Mouse (Mus musculus) testis, postnatal 14 days (tissue): Measurements from ENCODE around the gene Ecsit.

Experiments used
- DNase-seq: peaks from one replicate; pipeline ENCODE4 v3.0.0; 2021; ENCODE audit warnings: low spot score

Ecsit gene

DNA sequence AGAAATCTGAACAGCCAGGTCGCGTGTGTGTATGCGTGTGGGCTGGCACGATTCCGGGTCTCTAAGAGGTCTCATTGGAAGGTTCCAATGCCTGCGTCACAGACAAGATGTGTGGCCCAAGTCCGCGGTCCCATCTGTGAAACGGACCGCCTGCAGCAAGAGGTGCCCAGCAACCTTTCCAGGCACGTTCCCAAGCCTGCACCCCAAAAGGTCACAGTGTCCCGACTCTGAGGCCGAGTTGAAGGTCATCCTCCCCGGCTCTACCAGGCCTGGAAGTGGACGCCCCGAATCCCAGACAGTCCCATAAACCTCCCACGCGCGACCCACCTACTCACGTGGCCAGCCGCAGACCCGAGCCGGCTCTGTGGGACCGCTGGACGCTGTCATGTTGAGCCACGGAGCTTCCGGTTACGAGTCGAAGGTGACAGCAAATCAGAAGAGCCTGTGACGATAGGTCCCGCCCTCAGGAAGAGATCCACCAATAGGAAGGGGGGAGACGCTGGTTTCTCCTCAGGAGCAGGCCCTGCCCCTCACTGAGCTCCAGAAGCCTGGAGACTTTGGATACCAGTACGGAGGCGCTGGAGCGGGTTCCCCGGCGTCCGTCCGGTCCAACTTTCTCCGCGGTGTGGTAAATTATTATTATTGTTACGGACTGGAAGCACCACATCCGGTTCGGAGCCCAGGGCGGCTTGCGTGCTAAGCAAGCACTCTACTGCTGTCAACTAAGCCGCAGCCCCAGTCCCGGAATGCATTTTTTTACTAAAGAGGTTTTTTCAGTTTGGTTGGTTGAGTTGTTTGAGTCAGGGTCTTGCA lies at the start of gene Ecsit:
TSS of gene Ecsit (minus strand) at position 417 of the 813 bp plus-strand sequence.
- DNase-seq, result peak; percentile 95

- no peak for DNase-seq
Measured at GRCm38 (mm10) chr9:22134246-22134890, 49.1 kb upstream of the Ecsit start.

- no peak for DNase-seq
Measured at GRCm38 (mm10) chr9:22132220-22132619, 47.0 kb upstream of the Ecsit start.

DNA sequence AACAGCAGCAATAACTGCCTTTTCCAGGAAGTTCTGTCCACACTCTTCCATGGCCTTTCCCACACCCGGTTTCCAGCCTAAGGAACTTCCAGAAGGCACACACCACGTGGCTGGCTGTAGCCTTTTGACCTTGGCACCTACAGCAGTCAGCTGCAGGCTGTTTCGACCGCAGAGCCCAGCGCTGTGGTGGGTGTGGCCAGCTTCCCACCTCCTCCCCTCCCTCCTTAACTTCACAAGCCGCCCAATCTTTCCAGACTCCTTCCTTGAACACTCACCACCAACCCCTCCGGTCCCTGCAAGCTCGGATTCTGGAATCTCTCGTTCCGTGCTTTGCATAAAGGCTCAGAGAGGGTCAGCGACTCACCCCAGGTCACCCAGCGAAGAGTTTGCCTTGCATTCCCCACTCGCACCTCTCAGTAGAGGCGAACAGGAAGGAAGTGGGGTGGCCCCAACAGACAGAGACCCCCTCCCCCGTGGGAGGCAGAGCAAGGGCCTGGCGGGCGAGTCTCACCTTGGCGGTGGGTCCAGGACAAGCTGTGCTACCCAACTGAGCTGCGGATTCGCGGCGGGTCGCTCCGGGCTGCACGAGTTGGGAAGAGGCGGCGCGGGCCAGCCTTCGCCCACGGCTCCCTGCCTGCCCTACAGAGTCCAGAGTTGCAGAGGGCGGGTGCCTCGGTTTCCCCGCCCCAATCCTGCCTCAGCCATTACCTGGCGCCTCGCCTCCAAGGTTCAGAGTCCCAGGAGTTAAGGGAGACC lies 46.2 kb upstream of the Ecsit start:
- peak; percentile 64 for DNase-seq

DNA sequence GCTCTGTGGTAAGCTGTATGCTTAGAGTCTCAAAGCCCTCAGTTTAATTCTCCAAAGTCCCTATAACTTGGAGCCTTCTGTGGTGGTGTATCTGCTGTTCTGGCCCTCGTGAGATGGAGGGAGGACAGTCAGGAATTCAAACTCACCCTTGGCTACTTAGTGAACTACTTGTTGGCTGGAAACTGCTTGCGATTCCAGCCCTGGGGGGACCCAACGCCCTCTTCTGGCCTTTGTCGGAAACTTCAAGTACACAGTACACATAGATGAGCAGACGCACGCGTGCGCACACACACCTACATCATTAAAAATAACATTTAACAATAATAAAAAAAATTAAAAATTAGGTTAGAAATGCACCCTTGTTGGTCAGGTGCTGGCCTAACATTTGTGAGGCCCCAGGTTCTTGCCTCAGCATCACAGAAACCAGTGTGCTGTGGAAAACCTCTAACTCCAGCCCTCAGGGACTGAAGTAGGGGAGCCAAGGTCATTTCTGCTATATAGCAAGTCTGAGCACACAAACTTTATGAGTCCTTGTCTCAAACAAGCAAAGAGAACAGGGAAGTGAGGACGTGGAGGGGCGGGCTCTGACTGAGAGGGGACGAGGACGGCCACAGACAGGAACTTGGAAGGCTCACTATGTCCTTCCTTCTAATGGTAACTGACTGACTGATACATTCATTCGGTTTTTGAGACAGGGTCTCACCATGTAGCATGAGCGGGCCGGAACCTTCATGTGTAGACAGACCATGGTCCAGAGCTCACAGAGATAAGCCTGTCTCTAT lies 40.2 kb upstream of the Ecsit start:
- DNase-seq, result no peak

- DNase-seq, result no peak
Measured at GRCm38 (mm10) chr9:22124169-22124568, 38.9 kb upstream of the Ecsit start.

- no peak for DNase-seq
Measured at GRCm38 (mm10) chr9:22123069-22123609, 37.9 kb upstream of the Ecsit start.

GRCm38 (mm10) chr9:22122005-22122404 lies 36.8 kb upstream of the Ecsit start:
- no peak for DNase-seq

DNA sequence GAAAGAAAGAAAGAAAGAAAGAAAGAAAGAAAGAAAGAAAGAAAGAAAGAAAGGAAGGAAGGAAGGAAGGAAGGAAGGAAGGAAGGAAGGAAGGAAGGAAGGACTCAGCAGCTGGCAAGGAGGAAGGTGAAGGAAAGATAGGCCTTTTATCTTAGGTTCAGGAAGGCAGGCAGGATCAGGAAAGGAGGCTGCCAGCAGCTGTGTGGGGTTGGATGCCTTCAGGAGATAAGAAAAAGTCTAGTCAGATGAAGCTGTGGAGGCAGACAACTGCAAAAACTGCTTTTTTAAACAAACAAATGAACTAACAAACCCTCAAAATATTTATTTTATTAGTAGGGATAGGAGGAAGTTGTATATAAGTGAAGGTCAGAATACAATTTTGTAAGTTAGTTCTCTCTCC lies 36.3 kb upstream of the Ecsit start:
- DNase-seq, result no peak

DNA sequence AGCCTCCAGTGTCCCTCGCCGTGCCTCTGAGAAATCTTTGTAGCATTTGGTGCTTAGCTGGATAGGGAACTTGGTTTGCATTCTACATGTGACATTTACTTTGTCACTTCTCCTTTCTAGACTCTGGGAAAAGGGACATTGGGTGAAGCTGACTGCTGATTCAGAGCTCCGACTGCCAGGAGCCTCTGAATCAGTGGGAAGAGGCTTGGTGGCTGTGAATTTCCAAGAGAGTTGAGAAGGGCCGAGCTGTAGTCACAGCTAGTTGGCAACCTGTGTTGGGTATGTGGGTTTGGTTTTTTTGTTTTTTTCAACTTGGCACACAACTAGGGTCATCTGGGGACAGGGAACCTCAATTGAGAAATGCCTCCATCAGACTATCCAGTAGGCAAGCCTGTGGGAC lies 34.3 kb upstream of the Ecsit start:
- DNase-seq, result no peak

GRCm38 (mm10) chr9:22117754-22118456 lies 32.7 kb upstream of the Ecsit start:
- no peak for DNase-seq

DNA sequence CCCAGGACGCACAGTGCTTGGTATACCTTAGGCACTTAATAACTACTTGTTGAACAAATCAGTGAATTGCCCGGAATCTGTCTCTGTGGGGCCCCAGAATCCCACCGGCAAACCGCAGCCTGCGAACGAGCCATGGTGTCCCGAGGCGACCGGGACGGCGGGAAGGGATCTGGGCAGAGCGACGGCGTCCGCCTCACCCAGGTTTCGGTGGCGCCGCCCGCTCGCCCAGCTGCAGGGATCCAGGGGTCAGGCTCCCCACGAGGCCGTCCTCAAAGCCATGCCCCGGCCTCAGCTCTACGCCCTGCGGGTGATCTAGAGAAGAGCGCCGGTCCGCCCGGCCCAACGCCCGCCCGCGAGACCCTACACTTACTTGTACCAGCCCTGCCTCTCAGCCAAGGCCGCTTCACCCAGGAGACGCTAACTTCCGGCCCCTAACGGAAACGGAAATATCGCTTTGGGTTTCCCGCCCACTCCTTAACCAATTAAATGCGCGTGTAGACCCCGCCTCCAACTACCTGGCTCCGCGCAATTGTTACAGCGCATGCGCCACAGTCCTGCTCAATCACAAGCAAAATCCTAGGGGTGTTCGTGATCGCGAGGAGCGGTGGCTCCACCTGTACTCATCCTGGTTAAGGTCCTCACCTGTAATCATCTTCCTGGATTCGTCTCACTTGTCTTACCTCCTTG lies 31.6 kb upstream of the Ecsit start, which contains the start of gene Elof1:
TSS of gene Elof1 (minus strand) at position 433 of the 687 bp plus-strand sequence.
- DNase-seq, result peak; percentile 94

DNA sequence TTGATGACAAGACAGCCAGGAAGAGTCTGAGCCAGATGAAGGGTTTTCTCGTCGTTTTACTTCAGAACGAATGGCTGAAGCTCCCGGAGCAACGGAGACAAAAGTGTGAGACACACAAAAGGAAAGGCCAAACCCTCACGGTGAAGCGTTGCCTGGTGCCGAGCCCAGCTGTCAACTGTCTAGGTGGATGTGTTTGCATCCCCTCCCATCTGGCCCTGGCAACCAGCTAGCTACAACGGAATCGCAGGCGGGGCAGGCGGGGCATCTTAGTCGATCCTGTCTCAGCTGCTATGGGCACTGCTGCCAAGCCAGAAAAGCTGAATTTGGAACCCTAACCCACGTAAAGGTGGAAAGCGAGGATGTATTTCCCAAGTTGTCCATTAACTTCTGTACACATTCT lies 30.8 kb upstream of the Ecsit start:
- DNase-seq, result no peak

- DNase-seq, result no peak
Measured at GRCm38 (mm10) chr9:22115635-22116034, 30.4 kb upstream of the Ecsit start.

- DNase-seq, result no peak
Measured at GRCm38 (mm10) chr9:22108194-22108593, 23.0 kb upstream of the Ecsit start.

DNA sequence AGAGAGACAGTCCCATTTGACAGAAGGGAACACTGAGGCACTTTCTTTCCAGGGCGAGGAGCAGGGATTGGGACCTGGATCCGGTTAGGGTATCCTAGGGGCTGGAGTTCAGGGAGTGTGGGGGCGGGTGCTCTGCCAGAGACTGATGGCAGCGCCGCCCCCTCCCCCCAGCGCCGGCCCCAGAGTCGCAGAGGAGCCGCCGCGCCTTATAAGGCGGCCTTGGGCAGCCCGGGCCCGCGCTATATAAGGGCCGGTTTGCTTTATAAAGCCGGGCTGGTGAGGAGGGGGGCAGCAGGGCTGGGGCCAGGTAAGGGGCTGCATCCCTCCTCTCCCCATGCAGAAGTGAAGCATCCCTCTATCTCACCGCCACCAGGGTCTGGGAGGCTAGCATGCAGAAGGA lies 14.7 kb upstream of the Ecsit start:
- no peak for DNase-seq

GRCm38 (mm10) chr9:22098993-22099696 lies 13.9 kb upstream of the Ecsit start, which contains the start of gene Cnn1:
Cnn1 (plus strand) TSS chr9:22099216.
- no peak for DNase-seq

DNA sequence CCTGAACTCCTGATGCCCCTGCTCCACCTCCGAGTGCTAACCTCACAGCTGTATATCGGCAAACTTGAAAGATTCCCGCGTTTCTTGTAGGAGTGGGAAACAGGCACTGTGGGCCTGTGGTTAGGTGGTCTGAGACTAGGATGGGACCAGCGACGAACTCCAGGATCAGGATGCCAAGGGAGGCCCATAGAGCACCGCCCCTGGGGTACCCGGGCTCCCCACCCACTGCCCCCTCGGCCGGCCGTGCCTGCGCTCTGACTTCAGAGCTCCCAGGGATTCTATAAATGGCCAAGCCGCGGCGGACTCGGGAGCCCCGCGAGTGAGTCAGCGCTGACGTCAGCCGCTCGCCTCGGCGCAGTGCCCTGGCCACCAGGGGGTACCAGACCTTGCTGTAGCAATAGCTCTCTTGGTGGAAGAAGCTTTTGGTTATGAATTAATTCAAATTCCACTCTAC lies 10.6 kb upstream of the Ecsit start:
- DNase-seq, result peak; percentile 67

DNA sequence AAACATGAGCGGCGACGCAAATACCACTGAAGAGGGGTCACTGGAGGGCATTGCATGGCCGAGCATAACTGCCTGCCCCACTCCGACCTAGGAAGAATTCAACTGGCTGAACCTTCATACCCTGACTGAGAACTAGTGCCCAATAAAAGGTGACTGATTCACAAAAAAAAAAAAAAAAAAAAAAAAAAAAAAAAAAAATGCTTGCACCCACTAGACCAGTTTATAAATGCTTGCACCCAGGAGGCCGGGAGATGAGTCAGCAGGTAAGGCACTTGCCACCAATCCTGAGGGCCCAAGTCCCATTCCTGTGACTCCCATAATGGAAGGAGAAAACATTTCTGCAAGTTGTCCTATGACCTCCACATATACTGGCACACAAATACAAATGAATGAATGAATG lies 7.5 kb upstream of the Ecsit start:
- no peak for DNase-seq

DNA sequence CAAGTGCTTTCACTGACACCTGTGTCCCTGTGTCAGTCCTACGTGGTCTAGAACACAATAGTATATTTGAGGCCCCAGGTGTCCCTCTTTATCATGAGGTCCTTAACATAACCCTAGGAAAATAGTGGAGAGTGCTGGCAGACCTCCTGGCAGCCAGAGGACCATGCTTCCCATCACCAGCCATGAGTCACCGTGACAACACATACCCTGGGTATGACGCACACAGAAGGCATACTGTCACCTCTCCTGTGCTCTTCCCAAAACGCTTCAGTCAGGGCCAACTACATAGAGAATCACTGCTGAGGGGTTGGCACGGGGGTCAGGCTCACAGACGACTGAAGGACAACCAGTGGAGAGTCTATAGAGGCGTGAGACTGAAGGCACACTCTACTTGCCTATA lies 4.7 kb upstream of the Ecsit start:
- DNase-seq, result no peak
